Comparison of ENCODE assay signal across 18 mouse cellular contexts in the genomic region with DNA sequence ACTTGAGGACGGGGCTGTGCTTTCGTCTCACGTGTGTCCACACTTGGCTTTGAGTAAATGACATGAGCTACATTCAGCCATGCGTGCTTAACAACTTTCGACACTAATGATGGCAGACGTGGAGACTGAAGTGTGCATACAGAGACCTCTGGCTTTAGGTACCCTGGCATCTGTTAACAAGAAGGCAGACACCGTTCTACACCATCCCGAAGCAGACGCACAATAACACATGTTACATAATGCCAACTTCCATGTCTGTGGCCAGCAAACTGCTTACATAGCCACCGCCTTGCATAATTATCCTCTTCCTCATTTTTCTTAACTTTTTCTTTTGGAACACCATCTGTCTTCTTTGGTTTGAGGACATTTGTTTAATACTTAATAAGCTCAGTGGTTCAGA.
DNase-seq lines count a peak whose midpoint lies in the region; TF ChIP-seq lines count a peak whose summit lies in the region.
"Had no signal": no experiment of that assay in that cellular context is flagged by ENCODE, and none has a peak within 500 bp of the region (broad histone marks: within the 10 kb centered on the region; RNA-seq: fewer than 3 reads in every experiment).

No protein-coding gene starts in this region.

- no peak for TF ChIP-seq CTCF in gastrocnemius, adult 2 months (IDR thresholded peaks at IDR 0.05)

- 36% methylated on average over 10 of the region's 10 CpGs for WGBS in macrophage (ENCODE audit: missing documents)

- peak overlapping the region; percentile 64; the same call in 1 of the 2 replicates for H3K27ac ChIP-seq in gastrocnemius, adult 2 months
- H3K27ac ChIP-seq in macrophage, result peak overlapping the region; percentile 51
- H3K27ac ChIP-seq: forebrain, embryonic 15.5 days; hindbrain, embryonic 12.5 days; intestine, embryonic 15.5 days; kidney, embryonic 15.5 days; liver, embryonic 12.5 days; midbrain, embryonic 13.5 days had no signal

- intact Hi-C loops in gastrocnemius, adult 2 months (cut with DNase I), result no loop called here

- H3K4me3 ChIP-seq in gastrocnemius, adult 2 months, result no peak overlapping the region
- no peak overlapping the region for H3K4me3 ChIP-seq in macrophage (ENCODE audit: inconsistent target)
- H3K4me3 ChIP-seq: forebrain, embryonic 15.5 days; hindbrain, embryonic 12.5 days; intestine, embryonic 15.5 days; kidney, embryonic 15.5 days; liver, embryonic 12.5 days; midbrain, embryonic 13.5 days had no signal

- no peak for DNase-seq in gastrocnemius, adult 2 months
- no peak for DNase-seq in gastrocnemius, postnatal 10 days
- peak; percentile 21 for DNase-seq in lung, postnatal 25 days (ENCODE audit: low spot score)
- no peak for DNase-seq in lung, postnatal 10 days
- no peak for DNase-seq in gastrocnemius, adult 18-20 months (ENCODE audit: low spot score)
- DNase-seq in B cell, adult 2 months, result no peak
- DNase-seq: adrenal gland, postnatal 14 days; cerebellum, adult 9-11 months; embryo, embryonic 11 days; layer of hippocampus, postnatal 36 days; lung, postnatal 14 days had no signal

- no peaks in the 10 kb centered on the region for H3K79me2 ChIP-seq in macrophage (ENCODE audit: inconsistent target)

- H3K36me3 ChIP-seq in macrophage (ENCODE audit: inconsistent target), result no peaks in the 10 kb centered on the region
- H3K36me3 ChIP-seq: forebrain, embryonic 15.5 days; hindbrain, embryonic 12.5 days; intestine, embryonic 15.5 days; liver, embryonic 12.5 days; midbrain, embryonic 13.5 days had no signal
